Mouse (Mus musculus) v-Abl transformed pro-B cells (cell line): ENCODE measurements around the gene Ccnt2.

Experiments
- in situ Hi-C, 2 experiments: fragments of 400-800 bp; cut with MboI; formaldehyde crosslinking; loops; one replicate each; pipeline ENCODE4 v1.15.1; 2025; ENCODE audit not compliant: unreplicated experiment in 2 of 2

The Ccnt2 gene

GRCm38 (mm10) chr1:127783862-127784261, 9.9 kb downstream of the Ccnt2 start:
- in situ Hi-C loops, result no loop called here

GRCm38 (mm10) chr1:127785882-127786281, 11.9 kb downstream of the Ccnt2 start:
- in situ Hi-C loops, result no loop called here

- in situ Hi-C loops, result no loop called here
Measured at GRCm38 (mm10) chr1:127788943-127789342, 15.0 kb downstream of the Ccnt2 start.

GRCm38 (mm10) chr1:127793459-127793858, 19.5 kb downstream of the Ccnt2 start:
- in situ Hi-C loops, result no loop called here

GRCm38 (mm10) chr1:127795087-127795769, 21.3 kb downstream of the Ccnt2 start:
- in situ Hi-C loops, result no loop called here

GRCm38 (mm10) chr1:127796341-127796740, 22.4 kb downstream of the Ccnt2 start:
- in situ Hi-C loops, result no loop called here

GRCm38 (mm10) chr1:127796752-127797151, 22.8 kb downstream of the Ccnt2 start:
- in situ Hi-C loops, result no loop called here

GRCm38 (mm10) chr1:127802916-127803315, 29.0 kb downstream of the Ccnt2 start:
- in situ Hi-C loops, result no loop called here

GRCm38 (mm10) chr1:127808671-127809070, 34.7 kb downstream of the Ccnt2 start:
- in situ Hi-C loops, result no loop called here

GRCm38 (mm10) chr1:127812929-127813328, 39.0 kb downstream of the Ccnt2 start:
- in situ Hi-C loops, result no loop called here

- in situ Hi-C loops, result no loop called here
Measured at GRCm38 (mm10) chr1:127816381-127816780, 42.4 kb downstream of the Ccnt2 start.

GRCm38 (mm10) chr1:127827325-127827724, 53.4 kb downstream of the Ccnt2 start:
- in situ Hi-C loops, result loop anchor here (5.0 to 25.0 kb wide), 4 partner anchors 90 to 1410 kb away; no protein-coding TSS in a partner anchor

GRCm38 (mm10) chr1:127830215-127830921, 56.4 kb downstream of the Ccnt2 start:
- in situ Hi-C loops, result loop anchor here in 1 of 2 experiments (5.0 to 25.0 kb wide), 3 partner anchors 312 to 1407 kb away; no protein-coding TSS in a partner anchor

GRCm38 (mm10) chr1:127833714-127834113, 59.8 kb downstream of the Ccnt2 start:
- in situ Hi-C loops, result loop anchor here in 1 of 2 experiments (5.0 to 25.0 kb wide), 3 partner anchors 309 to 1404 kb away; no protein-coding TSS in a partner anchor

GRCm38 (mm10) chr1:127834202-127834601, 60.2 kb downstream of the Ccnt2 start:
- in situ Hi-C loops, result loop anchor here in 1 of 2 experiments (5.0 to 25.0 kb wide), 3 partner anchors 308 to 1403 kb away; no protein-coding TSS in a partner anchor

GRCm38 (mm10) chr1:127836619-127837018, 62.7 kb downstream of the Ccnt2 start:
- in situ Hi-C loops, result loop anchor here in 1 of 2 experiments (25.0 kb wide), 2 partner anchors 1001 to 1401 kb away; no protein-coding TSS in a partner anchor

GRCm38 (mm10) chr1:127838602-127839001, 64.6 kb downstream of the Ccnt2 start:
- in situ Hi-C loops, result loop anchor here in 1 of 2 experiments (25.0 kb wide), 2 partner anchors 999 to 1399 kb away; no protein-coding TSS in a partner anchor

- in situ Hi-C loops, result loop anchor here in 1 of 2 experiments (25.0 kb wide), 2 partner anchors 992 to 1392 kb away; no protein-coding TSS in a partner anchor
Measured at GRCm38 (mm10) chr1:127845472-127845871, 71.5 kb downstream of the Ccnt2 start.

- in situ Hi-C loops, result no loop called here
Measured at GRCm38 (mm10) chr1:127850075-127850610, 76.2 kb downstream of the Ccnt2 start.

- in situ Hi-C loops, result no loop called here
Measured at GRCm38 (mm10) chr1:127854486-127855222, 80.7 kb downstream of the Ccnt2 start, which contains the start of gene Map3k19. Gene Map3k19 (minus strand): TSS chr1:127855031.
